ENCODE assay signal across 7 mouse cellular contexts in the genomic region with DNA sequence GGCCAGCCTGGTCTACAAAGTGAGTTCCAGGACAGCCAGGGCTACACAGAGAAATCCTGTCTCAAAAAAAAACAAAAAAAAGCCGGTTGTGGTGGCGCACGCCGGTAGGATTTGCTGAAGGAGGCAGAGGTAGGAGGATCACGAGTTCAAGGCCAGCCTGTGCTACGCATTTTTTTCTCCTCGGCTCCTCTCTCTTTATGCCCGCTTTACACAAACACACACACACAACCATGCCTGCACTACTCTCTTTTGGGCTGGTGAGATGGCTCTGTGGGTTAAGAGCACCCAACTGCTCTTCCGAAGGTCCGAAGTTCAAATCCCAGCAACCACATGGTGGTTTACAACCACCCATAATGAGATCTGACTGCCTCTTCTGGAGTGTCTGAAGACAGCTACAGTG. TPM values are rescaled to one million over a fixed set of nuclear protein-coding genes. Genes with fewer than 3 reads are reported as not detected.
DNase-seq lines count a peak whose midpoint lies in the region.
"Not testable (repeated sequence)": the region's sequence is repeated elsewhere in the genome, so short reads cannot be mapped to it uniquely, and the experiment has no call there.
"Had no signal": no experiment of that assay in that cellular context is flagged by ENCODE, and none has a peak within 500 bp of the region (broad histone marks: within the 10 kb centered on the region; RNA-seq: fewer than 3 reads in every experiment).

No protein-coding gene starts in this region.

- H3K9me3 ChIP-seq in megakaryocyte, embryonic 14.5 days = not testable (repeated sequence)

- peaks cover 42% of the 10 kb centered on the region for H3K4me1 ChIP-seq in megakaryocyte, embryonic 14.5 days

- peak overlapping the region; percentile 71 for H3K4me3 ChIP-seq in megakaryocyte, embryonic 14.5 days (replicated peaks)

- H3K36me3 ChIP-seq in megakaryocyte, embryonic 14.5 days (replicated peaks; ENCODE audit: low read length) = peaks cover 98% of the 10 kb centered on the region

- not testable (repeated sequence) for H3K27me3 ChIP-seq in megakaryocyte, embryonic 14.5 days (replicated peaks)

- DNase-seq in A20 (ENCODE audit: low read depth, low spot score) (peak; percentile 79), MEL-GATA-1-ER (ENCODE audit: extremely low read depth, low read depth) (peak; percentile 1), NIH3T3 (ENCODE audit: low read depth) (peak; percentile 84)
- DNase-seq in c-Kit-negative CD71-positive TER-119-positive erythroid progenitor cells, embryonic 14.5 days (ENCODE audit: low read depth, low spot score) = peak; percentile 1
- peak; percentile 74 for DNase-seq in retina, embryonic 14.5 days (ENCODE audit: low spot score)

RNA-seq across cellular contexts. Expression of a gene that starts 42.8 kb away (rescaled TPM):
- 422 and 727 TPM in 2 replicates for polyA plus RNA-seq in megakaryocyte, embryonic 14.5 days (2012; ENCODE audit: insufficient read depth, low replicate concordance)

RNA-seq across cellular contexts. Expression of a gene that starts 42.9 kb away (rescaled TPM):
- 0.96 and 1.5 TPM in 2 replicates for polyA plus RNA-seq in megakaryocyte, embryonic 14.5 days (2012; ENCODE audit: insufficient read depth, low replicate concordance)
- polyA plus RNA-seq: erythroblast, embryonic 14.5 days had no signal

Comparison
In these comparisons a context has a peak if more than half of its experiments do, and no peak if none do; other contexts are left out.
1. Peak in every context shown above with its lines: DNase-seq and H3K4me3 ChIP-seq.
2. DNase-seq: peak in every context shown above with its lines; median percentile 84 in NIH3T3; 79 in A20; 74 in retina, embryonic 14.5 days; 1 in MEL-GATA-1-ER; 1 in c-Kit-negative CD71-positive TER-119-positive erythroid progenitor cells, embryonic 14.5 days.